Mouse (Mus musculus): ENCODE data around the gene Htra1.

- TF ChIP-seq CTCF (IDR thresholded peaks at IDR 0.05; ENCODE audit: low read depth, low read length) (no peak), TAL1 (conservative IDR thresholded peaks at IDR 0.05; ENCODE audit: low read depth, low read length) (no peak), POLR2AphosphoS5 (IDR thresholded peaks at IDR 0.05; ENCODE audit: insufficient replicate concordance, low read depth, low read length) (no peak), GATA1 (IDR thresholded peaks at IDR 0.05; ENCODE audit: borderline replicate concordance, low read length) (no peak), GATA2 (IDR thresholded peaks at IDR 0.05; ENCODE audit: borderline replicate concordance, low read depth, low read length) (no peak)
Observed at GRCm38 (mm10) chr7:130985193-130985592, 49.3 kb downstream of the Htra1 start.
